Mouse (Mus musculus) ES-E14 (cell line): ENCODE results near the gene Sptb.

ENCODE experiments used
- CHD2 ChIP-seq: IDR thresholded peaks from 2 replicates; pipeline ENCODE4 v1.6.1; 2014; ENCODE audit warnings: mild to moderate bottlenecking, low read depth, low read length, inconsistent platforms
- HCFC1 ChIP-seq: IDR thresholded peaks from 2 replicates; pipeline ENCODE4 v1.6.1; 2012; ENCODE audit warnings: low read length, inconsistent platforms, borderline replicate concordance; ENCODE audit not compliant: insufficient read depth
- ZNF384 ChIP-seq: IDR thresholded peaks from 2 replicates; pipeline ENCODE4 v1.6.1; 2012; ENCODE audit warnings: low read depth, low read length, inconsistent platforms

DNA sequence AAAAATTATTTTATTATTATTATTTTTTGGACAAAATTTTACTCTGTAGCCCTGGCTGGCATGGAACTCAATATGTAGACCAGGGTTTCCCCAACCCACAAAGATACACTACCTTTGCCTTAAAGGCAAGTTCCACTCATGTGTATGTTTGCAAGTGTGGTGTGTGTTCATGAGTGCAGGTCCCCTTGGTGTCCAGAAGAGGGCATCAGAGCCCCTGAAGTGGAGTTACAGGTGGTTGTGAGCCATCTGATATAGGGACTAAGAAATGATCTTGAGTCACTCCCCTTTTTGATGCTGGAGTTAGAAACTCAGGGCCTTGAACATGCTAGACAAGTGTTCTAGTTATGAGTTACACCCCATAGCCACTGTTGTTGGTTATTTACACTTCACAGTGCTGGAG is 125.3 kb downstream of the Sptb start:
- no peak for TF ChIP-seq ZNF384
- no peak for TF ChIP-seq CHD2
- no peak for TF ChIP-seq HCFC1
